Mouse (Mus musculus) lung, postnatal 0 days (tissue): ENCODE data around the gene Olfr1020. TPM values are rescaled to one million over a fixed set of nuclear protein-coding genes. Genes with fewer than 3 reads are reported as not detected.

ENCODE experiments used
- ATAC-seq: fragments of 200-750 bp; cut with Nextera tagmentation; 2 replicates; pipeline ENCODE4 v1.8.0; 2017; ENCODE audit warnings: moderate library complexity
- DNase-seq: peaks from one replicate; pipeline ENCODE4 v3.0.0-alpha.2; 2016; ENCODE audit warnings: low spot score
- H3K27ac ChIP-seq: fragments of 300-500 bp; sonication (generic); 2 replicates; pipeline ENCODE4 v1.5.1; 2014; ENCODE audit warnings: antibody characterized with exemption, mild to moderate bottlenecking, low read length, mixed read lengths
- H3K27me3 ChIP-seq: fragments of 300-500 bp; sonication (generic); replicated peaks from 2 replicates; pipeline ENCODE4 v1.6.1; 2014; ENCODE audit warnings: low read length, mixed read lengths; ENCODE audit not compliant: insufficient read depth
- H3K36me3 ChIP-seq: fragments of 300-500 bp; sonication (generic); 2 replicates; pipeline ENCODE4 v1.6.1; 2014; ENCODE audit warnings: low read length, mixed read lengths; ENCODE audit not compliant: insufficient read depth
- H3K4me1 ChIP-seq: fragments of 300-500 bp; sonication (generic); 2 replicates; pipeline ENCODE4 v1.6.1; 2014; ENCODE audit warnings: antibody characterized with exemption, low read depth, low read length, mixed read lengths; ENCODE audit not compliant: insufficient read depth
- H3K4me2 ChIP-seq: fragments of 300-500 bp; sonication (generic); replicated peaks from 2 replicates; pipeline ENCODE4 v1.6.1; 2014; ENCODE audit warnings: low read depth, mild to moderate bottlenecking, low read length, moderate library complexity, mixed read lengths
- H3K4me3 ChIP-seq: fragments of 300-500 bp; sonication (generic); 2 replicates; pipeline ENCODE4 v1.5.1; 2014; ENCODE audit warnings: low read depth, low read length
- H3K9ac ChIP-seq: fragments of 300-500 bp; sonication (generic); replicated peaks from 2 replicates; pipeline ENCODE4 v1.6.1; 2014; ENCODE audit warnings: low read depth, mild to moderate bottlenecking
- H3K9me3 ChIP-seq: fragments of 300-500 bp; sonication (generic); 2 replicates; pipeline ENCODE4 v1.6.1; 2016; ENCODE audit warnings: low read length, mixed read lengths
- CTCF ChIP-seq: IDR thresholded peaks from 2 replicates; pipeline ENCODE4 v1.5.1; 2016; ENCODE audit warnings: antibody characterized with exemption, mild to moderate bottlenecking
- EP300 ChIP-seq: IDR thresholded peaks from 2 replicates; pipeline ENCODE4 v1.6.1; 2016; ENCODE audit warnings: antibody characterized with exemption, mild to moderate bottlenecking, control low read depth
- WGBS: fragments of 180-500 bp; shearing (Covaris S2); extraction: QIAGEN DNeasy Blood & Tissue Kit; methylation state at CpG from one replicate; pipeline ENCODE4 v1.1.7; 2014; 5-methylcytosine and 5-hydroxymethylcytosine counted together
- polyA plus RNA-seq: library from polyadenylated mRNA; unstranded; fragments of >200 nt; fragmentation: Nextera tagmentation; extraction: Ambion mirVana; gene quantifications from 2 replicates; pipeline ENCODE4 v1.2.1, GENCODE M21; 2015

Olfr1020 gene
- not detected in 2 replicates for polyA plus RNA-seq

DNA sequence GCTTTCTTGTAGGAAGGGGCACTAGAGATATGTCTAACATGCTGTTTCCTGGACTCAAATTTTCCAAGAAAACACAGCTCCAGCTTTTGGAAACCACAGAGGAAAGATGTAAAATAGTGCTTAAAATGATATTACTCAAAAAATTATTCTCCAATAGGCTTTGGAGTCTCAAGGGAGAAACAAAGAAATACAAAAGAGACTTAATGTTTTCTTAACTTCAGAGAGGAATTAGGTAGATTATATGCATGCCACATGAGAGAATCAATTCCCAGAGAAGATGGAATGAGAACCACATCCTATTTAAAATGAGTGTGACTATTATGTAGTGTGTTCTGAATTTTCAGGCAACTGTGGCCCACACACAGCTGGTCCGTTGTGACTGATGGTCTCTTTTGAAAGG lies at the start of gene Olfr1020:
Gene Olfr1020 (plus strand): TSS at position 301 of the 400 bp plus-strand sequence.
- Histone ChIP-seq H3K4me2 (no peak within 1 kb of the TSS), H3K4me1 (no peaks in the 10 kb centered on the region), H3K4me3 (no peak within 1 kb of the TSS), H3K27me3 (no peaks in the 10 kb centered on the region), H3K36me3 (no peaks in the 10 kb centered on the region), H3K27ac (no peak within 1 kb of the TSS), H3K9me3 (no peaks in the 10 kb centered on the region), H3K9ac (no peak within 1 kb of the TSS)
- WGBS, result 70% methylated on average over 1 of the region's 1 CpGs
- TF ChIP-seq EP300, result no peak
- TF ChIP-seq CTCF, result no peak
- DNase-seq (no peak), ATAC-seq (no peak)

DNA sequence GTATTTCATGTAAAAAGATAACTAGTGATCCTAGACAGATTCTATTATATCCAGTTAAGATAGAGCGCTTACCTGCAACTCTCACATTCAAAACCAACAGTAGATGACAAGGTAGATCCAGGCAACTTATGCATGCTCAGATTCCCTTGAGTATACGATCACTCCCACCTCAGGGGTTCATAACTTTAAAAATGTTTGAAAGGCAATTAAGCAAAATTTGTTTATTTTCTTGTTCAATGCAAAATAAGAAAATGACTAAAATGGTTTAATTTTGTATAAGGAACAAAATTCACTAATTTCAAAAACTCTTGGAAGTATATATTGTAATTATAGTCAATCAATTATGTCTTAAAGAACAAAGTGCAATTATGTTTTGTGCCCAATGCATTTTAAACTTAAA lies 44.4 kb upstream of the Olfr1020 start, which contains the start of gene Olfr1016:
Gene Olfr1016 (minus strand): TSS at position 101 of the 400 bp plus-strand sequence.
- Histone ChIP-seq H3K4me1 (no peaks in the 10 kb centered on the region), H3K4me2 (no peak within 1 kb of the TSS), H3K9me3 (no peaks in the 10 kb centered on the region), H3K27me3 (no peaks in the 10 kb centered on the region), H3K27ac (no peak within 1 kb of the TSS), H3K4me3 (no peak within 1 kb of the TSS), H3K36me3 (no peaks in the 10 kb centered on the region), H3K9ac (no peak within 1 kb of the TSS)
- DNase-seq, result no peak
- 87% methylated on average over 2 of the region's 2 CpGs for WGBS
- TF ChIP-seq EP300 (no peak), CTCF (no peak)
- no peak for ATAC-seq

DNA sequence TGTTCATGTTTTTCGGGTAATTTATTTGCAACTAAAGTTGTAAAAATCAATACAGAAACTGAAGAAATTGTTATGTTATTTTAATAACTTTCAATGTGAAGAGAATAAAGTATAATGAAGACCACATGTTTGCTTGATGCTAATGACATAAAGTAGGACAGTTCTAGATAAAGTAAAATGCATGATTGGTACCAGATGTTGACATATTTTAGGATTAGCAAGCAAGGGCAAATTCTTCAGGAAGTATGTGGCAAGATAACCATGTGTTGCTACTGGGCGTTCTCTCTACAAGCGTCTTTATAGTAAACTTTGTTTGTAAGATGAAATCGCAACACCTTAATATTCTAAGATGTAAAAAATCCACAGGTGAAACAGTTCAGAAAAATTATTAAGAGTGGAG lies 42.3 kb upstream of the Olfr1020 start:
- Histone ChIP-seq H3K4me1 (no peaks in the 10 kb centered on the region), H3K4me2 (no peak overlapping the region), H3K36me3 (no peaks in the 10 kb centered on the region), H3K27me3 (no peaks in the 10 kb centered on the region), H3K27ac (no peak overlapping the region), H3K4me3 (no peak overlapping the region), H3K9me3 (no peaks in the 10 kb centered on the region), H3K9ac (no peak overlapping the region)
- TF ChIP-seq CTCF, result no peak
- no peak for TF ChIP-seq EP300
- 69% methylated on average over 4 of the region's 4 CpGs for WGBS
- ATAC-seq, result no peak
- no peak for DNase-seq

- ATAC-seq, result no peak
- no peak within 1 kb of the TSS for H3K9ac ChIP-seq
- TF ChIP-seq CTCF (no peak), EP300 (no peak)
Measured at GRCm38 (mm10) chr2:85818179-85818578, 28.7 kb upstream of the Olfr1020 start, which contains the start of gene Olfr1018. TSS of gene Olfr1018 (plus strand) at chr2:85818479.

DNA sequence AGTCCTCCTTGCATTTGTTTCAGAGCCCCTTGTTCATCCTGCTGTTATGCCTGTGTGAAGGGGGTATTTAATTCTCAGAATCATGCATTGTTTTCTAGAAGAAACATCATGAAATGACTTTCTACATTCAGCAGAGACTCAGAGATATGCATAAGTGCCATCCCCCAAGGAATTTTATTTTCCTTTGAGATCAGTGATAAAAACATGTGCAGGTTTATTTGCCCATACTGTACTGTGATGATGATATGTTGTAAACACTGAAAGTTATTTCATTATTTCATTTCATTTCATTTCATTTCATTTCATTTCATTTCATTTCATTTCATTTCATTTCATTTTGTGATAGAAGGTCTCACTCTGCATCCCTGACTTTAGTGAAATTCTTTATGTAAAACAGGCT lies 1.4 kb upstream of the Olfr1020 start, which contains the start of gene Olfr1019:
Gene Olfr1019 (minus strand): TSS at position 101 of the 400 bp plus-strand sequence.
- H3K9ac ChIP-seq, result no peak within 1 kb of the TSS
- DNase-seq (no peak), ATAC-seq (no peak)
- H3K27me3 ChIP-seq, result no peaks in the 10 kb centered on the region
- H3K4me3 ChIP-seq, result no peak within 1 kb of the TSS
- no peak within 1 kb of the TSS for H3K27ac ChIP-seq
- no peaks in the 10 kb centered on the region for H3K9me3 ChIP-seq
- TF ChIP-seq CTCF, result no peak
- TF ChIP-seq EP300, result no peak
- no peaks in the 10 kb centered on the region for H3K36me3 ChIP-seq
- H3K4me2 ChIP-seq, result no peak within 1 kb of the TSS
- no peaks in the 10 kb centered on the region for H3K4me1 ChIP-seq

More at GRCm38 (mm10) chr2:85818179-85818578, 28.7 kb upstream of the Olfr1020 start, which contains the start of gene Olfr1018:
- no peak within 1 kb of the TSS for H3K4me3 ChIP-seq
- no peak for DNase-seq
- no peaks in the 10 kb centered on the region for H3K27me3 ChIP-seq
- no peak within 1 kb of the TSS for H3K4me2 ChIP-seq
- no peak within 1 kb of the TSS for H3K27ac ChIP-seq
- no peaks in the 10 kb centered on the region for H3K9me3 ChIP-seq
- no peaks in the 10 kb centered on the region for H3K4me1 ChIP-seq
- H3K36me3 ChIP-seq, result no peaks in the 10 kb centered on the region

DNA sequence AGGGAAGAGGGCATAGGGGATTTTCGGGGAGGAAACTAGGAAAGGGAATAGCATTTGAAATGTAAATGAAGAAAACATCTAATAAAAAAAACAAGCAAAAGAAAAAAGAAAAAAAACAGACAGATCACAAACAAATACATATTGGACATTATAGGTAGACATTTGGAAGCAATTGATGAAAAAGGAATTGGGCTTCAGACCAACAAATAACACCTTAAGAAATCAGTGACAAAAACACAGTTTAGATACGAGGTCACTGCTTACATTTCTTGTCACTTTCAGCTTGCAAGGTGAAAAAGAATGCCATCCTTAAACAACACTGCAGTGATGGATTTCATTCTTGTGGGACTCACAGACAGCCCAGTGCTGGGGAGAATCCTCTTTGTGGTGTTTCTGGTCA lies 21.5 kb downstream of the Olfr1020 start, which contains the start of gene Olfr1022:
Gene Olfr1022 (plus strand): TSS at position 301 of the 400 bp plus-strand sequence.
- TF ChIP-seq EP300 (no peak), CTCF (no peak)
- WGBS, result 15% methylated on average over 2 of the region's 2 CpGs

GRCm38 (mm10) chr2:85885340-85885739 lies 38.5 kb downstream of the Olfr1020 start, which contains the start of gene Olfr1023:
TSS of gene Olfr1023 (plus strand) at chr2:85885640.
- no peaks in the 10 kb centered on the region for H3K9me3 ChIP-seq
- H3K36me3 ChIP-seq, result no peaks in the 10 kb centered on the region
- no peaks in the 10 kb centered on the region for H3K4me1 ChIP-seq
- ATAC-seq (no peak), DNase-seq (no peak)
- H3K27me3 ChIP-seq, result no peaks in the 10 kb centered on the region
- H3K4me2 ChIP-seq, result no peak within 1 kb of the TSS
- WGBS, result 49% methylated on average over 2 of the region's 2 CpGs
- H3K9ac ChIP-seq, result no peak within 1 kb of the TSS
- no peak within 1 kb of the TSS for H3K27ac ChIP-seq
- no peak for TF ChIP-seq CTCF
- TF ChIP-seq EP300, result no peak
- H3K4me3 ChIP-seq, result no peak within 1 kb of the TSS

More for the DNA sequence above, 21.5 kb downstream of the Olfr1020 start, which contains the start of gene Olfr1022:
- H3K9me3 ChIP-seq, result no peaks in the 10 kb centered on the region
- ATAC-seq, result no peak
- DNase-seq, result no peak
- H3K4me1 ChIP-seq, result no peaks in the 10 kb centered on the region
- no peak within 1 kb of the TSS for H3K4me2 ChIP-seq
- no peak within 1 kb of the TSS for H3K27ac ChIP-seq
- H3K9ac ChIP-seq, result no peak within 1 kb of the TSS
- no peaks in the 10 kb centered on the region for H3K36me3 ChIP-seq
- H3K4me3 ChIP-seq, result no peak within 1 kb of the TSS
- no peaks in the 10 kb centered on the region for H3K27me3 ChIP-seq

Other genes starting within 250 kb of the Olfr1020 start
- gene Olfr1000, start 235.1 kb upstream of the Olfr1020 start, polyA plus RNA-seq, result not detected in 2 replicates
- gene Olfr1002, start 196.3 kb upstream of the Olfr1020 start, polyA plus RNA-seq, result not detected in 2 replicates
- gene Olfr154, start 182.6 kb upstream of the Olfr1020 start, polyA plus RNA-seq, result not detected in 2 replicates
- not detected in 2 replicates for gene Olfr1006, start 168.3 kb upstream of the Olfr1020 start, polyA plus RNA-seq
- not detected in 2 replicates for gene Olfr1008, start 157.6 kb upstream of the Olfr1020 start, polyA plus RNA-seq
- gene Olfr1009, start 131.6 kb upstream of the Olfr1020 start, polyA plus RNA-seq, result not detected in 2 replicates
- not detected in 2 replicates for gene Olfr1012, start 84.3 kb upstream of the Olfr1020 start, polyA plus RNA-seq
- gene Olfr1013, start 79.9 kb upstream of the Olfr1020 start, polyA plus RNA-seq, result not detected in 2 replicates
- gene Olfr1014, start 74.3 kb upstream of the Olfr1020 start, polyA plus RNA-seq, result not detected in 2 replicates
- not detected in 2 replicates for gene Olfr1015, start 65.0 kb upstream of the Olfr1020 start, polyA plus RNA-seq
- gene Olfr1016, start 44.5 kb upstream of the Olfr1020 start, polyA plus RNA-seq, result not detected in 2 replicates
- not detected in 2 replicates for gene Olfr1018, start 28.6 kb upstream of the Olfr1020 start, polyA plus RNA-seq
- gene Olfr1019, start 1.5 kb upstream of the Olfr1020 start, polyA plus RNA-seq, result not detected in 2 replicates
- not detected in 2 replicates for gene Olfr1022, start 21.6 kb downstream of the Olfr1020 start, polyA plus RNA-seq
- gene Olfr1023, start 38.6 kb downstream of the Olfr1020 start, polyA plus RNA-seq, result not detected in 2 replicates
- gene Olfr1024, start 58.0 kb downstream of the Olfr1020 start, polyA plus RNA-seq, result not detected in 2 replicates
- not detected in 2 replicates for gene Olfr1025-ps1, start 68.2 kb downstream of the Olfr1020 start, polyA plus RNA-seq
- gene Olfr1026, start 74.5 kb downstream of the Olfr1020 start, polyA plus RNA-seq, result not detected in 2 replicates
- not detected in 2 replicates for gene Olfr1028, start 103.4 kb downstream of the Olfr1020 start, polyA plus RNA-seq
- not detected in 2 replicates for gene Olfr1029, start 126.9 kb downstream of the Olfr1020 start, polyA plus RNA-seq
- gene Olfr1030, start 132.2 kb downstream of the Olfr1020 start, polyA plus RNA-seq, result not detected in 2 replicates
- not detected in 2 replicates for gene Olfr1031, start 143.3 kb downstream of the Olfr1020 start, polyA plus RNA-seq
- not detected in 2 replicates for gene Olfr1032, start 158.5 kb downstream of the Olfr1020 start, polyA plus RNA-seq
- gene Olfr1033, start 173.6 kb downstream of the Olfr1020 start, polyA plus RNA-seq, result 3.4 and 8.8 TPM in 2 replicates
- 0.06 TPM in 1 of 2 replicates, not detected in the other for gene Olfr1034, start 198.8 kb downstream of the Olfr1020 start, polyA plus RNA-seq
- not detected in 2 replicates for gene Olfr1036, start 227.0 kb downstream of the Olfr1020 start, polyA plus RNA-seq
- gene Olfr1037, start 240.4 kb downstream of the Olfr1020 start, polyA plus RNA-seq, result not detected in 2 replicates